Mouse (Mus musculus) layer of hippocampus, postnatal 10 days (tissue): ENCODE data around the gene Gabrb3. TPM values are rescaled to one million over a fixed set of nuclear protein-coding genes. Genes with fewer than 3 reads are reported as not detected.
A peak's percentile ranks its signal among the peaks of the same experiment; 100 is the strongest.

ENCODE experiments used
- DNase-seq, 2 experiments: peaks; one replicate each; pipeline ENCODE4 v3.0.0; 2021; ENCODE audit warnings: low spot score in 2 of 2
- long read RNA-seq: library from polyadenylated mRNA; stranded (forward); transcript quantifications from one replicate; pipeline ENCODE4 v2.0.0, GENCODE M21; 2023
- total RNA-seq, 2 experiments: library from RNA; stranded (reverse); gene quantifications; 2 replicates each; pipeline ENCODE4 v1.2.3; 2021

Gabrb3 gene
- 100 to 1,000 TPM; 226 to 259 TPM for total RNA-seq
- long read RNA-seq, full-length matches to known transcripts, result 40 of 82 reads
- long read RNA-seq, partial matches to known transcripts, result 30 of 82 reads
- long read RNA-seq, other reads (novel, unspliced or antisense), result 12 of 82 reads

- no peak for DNase-seq
These were observed at the start of gene Gabrb3 for GRCm38 (mm10) chr7:57419392-57419791. Gene Gabrb3 (plus strand): TSS chr7:57419692.

DNA sequence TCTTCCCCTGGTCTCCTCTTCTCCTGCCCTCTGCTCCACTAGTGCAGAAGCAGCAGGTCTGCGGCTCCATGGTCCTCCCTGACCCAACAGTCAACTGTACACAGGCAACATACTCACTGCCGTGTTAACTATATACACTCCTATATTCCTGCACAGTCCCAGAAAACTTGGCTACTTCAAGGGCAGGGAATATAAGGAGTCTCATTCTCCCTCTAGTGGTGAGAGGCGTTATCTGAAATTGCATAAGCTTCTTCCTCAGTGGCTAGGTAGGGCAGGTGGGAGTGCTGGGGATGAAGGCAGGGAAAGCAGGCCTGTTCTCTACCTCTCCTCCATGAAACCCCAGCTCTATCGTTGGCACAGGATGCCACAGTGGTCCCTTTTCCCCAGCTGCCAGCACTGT is 35.4 kb upstream of the Gabrb3 start:
- peak; percentile 12 to 23 for DNase-seq

- peak; percentile 56 to 63 for DNase-seq
These were observed 32.8 kb upstream of the Gabrb3 start, which contains the start of gene Gabrg3 for GRCm38 (mm10) chr7:57386517-57387340. Gene Gabrg3 (minus strand): TSS chr7:57387188.

- no peak for DNase-seq
These were observed 32.2 kb upstream of the Gabrb3 start for GRCm38 (mm10) chr7:57387341-57387654.

GRCm38 (mm10) chr7:57390046-57390445 is 29.4 kb upstream of the Gabrb3 start:
- no peak for DNase-seq

- DNase-seq, result no peak
These were observed 25.9 kb upstream of the Gabrb3 start for GRCm38 (mm10) chr7:57393551-57393950.

- DNase-seq, result no peak
These were observed 8.3 kb upstream of the Gabrb3 start for GRCm38 (mm10) chr7:57411163-57411562.

- no peak for DNase-seq
These were observed 6.6 kb upstream of the Gabrb3 start for GRCm38 (mm10) chr7:57412896-57413295.

DNA sequence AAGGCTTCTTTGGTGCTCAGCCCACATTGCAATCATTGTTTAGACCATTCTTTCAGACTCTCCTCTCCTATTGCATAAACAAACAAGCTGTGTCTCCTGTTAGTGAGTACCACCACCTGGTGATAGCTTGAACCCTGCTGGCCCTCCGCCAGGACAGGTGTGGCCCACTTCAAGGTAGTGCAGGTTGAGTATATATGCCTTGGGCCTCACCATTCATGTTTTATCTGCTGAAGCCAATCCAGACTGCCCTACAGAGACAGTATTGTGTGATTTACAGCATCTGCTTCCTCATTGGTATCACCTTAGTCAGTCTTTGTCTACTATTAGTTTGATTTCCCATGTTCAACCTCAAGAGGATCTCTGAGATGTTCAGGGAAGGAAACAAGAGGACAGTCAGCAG is 1.6 kb downstream of the Gabrb3 start:
- no peak for DNase-seq

DNA sequence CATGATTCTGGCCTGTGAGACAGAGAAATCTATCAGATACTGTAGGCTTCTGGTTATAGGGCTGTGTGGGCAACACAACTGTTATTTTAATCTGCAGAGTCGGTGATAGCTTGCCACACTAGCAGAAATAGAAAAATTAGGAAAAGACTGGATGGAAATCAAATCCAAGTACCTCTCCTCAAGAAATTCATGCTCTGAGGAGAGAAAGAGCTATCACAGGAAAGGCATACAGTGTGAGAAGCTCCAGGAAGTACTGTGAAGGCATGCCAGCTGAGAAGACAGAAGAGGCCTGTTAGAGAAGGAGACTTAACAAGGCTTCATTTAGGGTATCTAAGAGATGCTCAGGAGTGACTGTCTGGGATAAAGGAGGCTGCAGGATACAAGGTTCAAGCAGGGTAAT is 3.2 kb downstream of the Gabrb3 start:
- no peak for DNase-seq

GRCm38 (mm10) chr7:57448239-57448638 is 28.7 kb downstream of the Gabrb3 start:
- no peak for DNase-seq

GRCm38 (mm10) chr7:57460354-57460753 is 40.9 kb downstream of the Gabrb3 start:
- DNase-seq, result no peak

GRCm38 (mm10) chr7:57471316-57471715 is 51.8 kb downstream of the Gabrb3 start:
- DNase-seq, result no peak

- DNase-seq, result peak; percentile 62 to 74
These were observed 54.5 kb downstream of the Gabrb3 start for GRCm38 (mm10) chr7:57473811-57474525.

GRCm38 (mm10) chr7:57482896-57483295 is 63.4 kb downstream of the Gabrb3 start:
- no peak for DNase-seq

GRCm38 (mm10) chr7:57486907-57487306 is 67.4 kb downstream of the Gabrb3 start:
- DNase-seq, result no peak

DNA sequence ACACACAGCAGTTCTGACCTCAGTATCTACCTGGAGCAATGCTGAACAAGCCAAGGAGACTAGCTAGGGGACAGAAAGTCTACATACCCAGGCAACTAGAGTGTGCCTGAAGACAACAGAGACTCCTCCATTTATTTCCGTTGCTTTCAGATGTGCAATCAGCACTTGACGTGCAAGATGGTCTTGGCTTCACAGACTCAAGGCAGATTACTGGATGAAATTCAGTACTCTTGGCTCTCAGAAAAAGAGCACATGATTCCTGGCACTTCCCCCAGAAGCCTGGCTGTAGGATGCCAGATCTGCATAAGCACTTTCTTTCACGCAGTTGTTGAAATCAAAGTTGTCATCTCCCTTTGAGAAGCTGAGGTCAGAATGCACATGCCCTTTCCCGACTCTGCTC is 72.3 kb downstream of the Gabrb3 start:
- DNase-seq, result peak in 1 of 2 experiments; percentile 41

DNA sequence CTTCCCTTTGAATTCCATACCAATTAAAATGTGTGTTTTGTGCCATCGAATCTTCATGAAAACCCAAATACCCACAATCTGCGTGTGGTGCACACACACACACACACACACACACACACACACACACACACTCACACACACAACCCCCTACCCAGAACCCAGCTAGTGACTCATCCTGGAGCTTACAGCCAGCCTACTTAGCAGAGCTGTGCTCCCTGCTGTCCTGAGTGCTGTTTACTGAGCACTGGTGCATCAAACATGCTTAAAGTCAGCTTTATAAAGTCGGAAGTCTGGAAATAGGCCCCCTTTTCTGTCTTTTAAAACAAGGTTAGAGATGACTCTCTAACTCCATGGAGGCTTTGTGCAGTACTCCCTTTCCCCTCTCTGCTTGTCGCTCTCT is 83.3 kb downstream of the Gabrb3 start:
- no peak for DNase-seq

DNA sequence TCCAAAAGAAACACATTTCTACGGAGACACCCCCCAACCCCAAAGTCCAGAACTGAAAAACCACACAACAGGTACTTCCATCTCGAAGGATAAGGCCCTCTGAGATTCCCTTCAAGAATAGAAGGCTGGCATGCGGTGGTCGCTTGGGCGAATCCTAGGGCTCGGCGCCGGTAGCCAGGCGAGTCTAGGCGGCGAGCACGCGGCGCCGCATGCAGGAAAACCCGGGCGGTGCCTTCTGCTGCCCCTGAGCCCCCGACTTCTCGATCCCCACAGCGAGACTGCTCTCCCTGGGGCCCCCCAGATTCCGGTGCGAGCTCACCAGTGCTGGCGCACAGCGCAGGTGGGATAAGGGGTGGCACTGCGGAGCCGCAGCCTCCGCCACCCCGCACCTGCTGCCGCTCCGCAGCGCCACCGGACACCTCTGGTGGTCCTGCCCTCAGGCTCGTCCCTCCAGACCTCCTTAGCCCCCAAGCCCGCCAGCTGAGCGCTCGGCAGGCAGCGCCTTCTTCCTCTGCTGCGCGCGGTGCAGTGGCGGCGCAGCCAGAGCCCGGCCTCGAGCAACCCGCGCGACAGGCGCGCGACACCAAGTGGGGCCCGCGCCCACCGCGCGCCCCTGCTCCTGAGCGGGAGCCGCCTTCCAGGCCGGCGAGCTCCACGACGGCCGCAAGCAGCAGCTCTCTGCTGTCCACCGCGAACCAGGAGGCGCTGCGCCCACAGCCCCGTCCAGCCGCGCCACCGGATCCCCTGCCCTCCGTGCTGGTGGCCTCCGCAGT is 89.6 kb downstream of the Gabrb3 start:
- peak; percentile 46 to 66 for DNase-seq

DNA sequence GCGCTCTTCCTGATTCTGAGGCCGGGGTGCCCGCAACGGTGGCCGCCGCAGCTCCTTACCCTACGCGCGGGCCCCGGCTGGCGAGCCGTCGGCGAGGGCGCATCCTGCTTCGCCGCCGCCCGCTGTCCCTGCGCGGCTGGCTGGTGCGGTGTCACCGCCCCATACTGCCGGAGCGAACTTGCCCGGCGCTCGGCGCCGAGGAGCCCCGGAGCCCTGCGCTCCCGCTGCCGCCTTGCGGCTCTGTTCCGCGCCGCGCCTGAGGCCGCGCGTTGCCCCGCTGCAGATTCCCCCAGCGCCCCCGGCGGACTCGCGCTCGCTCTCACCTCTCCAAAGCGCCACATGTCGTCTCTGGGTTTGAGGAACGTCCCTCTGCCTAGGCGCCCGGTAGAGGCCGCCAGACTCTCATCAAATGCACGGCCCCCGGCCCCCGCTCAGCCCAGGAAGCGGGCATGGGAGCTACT is 90.2 kb downstream of the Gabrb3 start, which contains the start of gene Gabra5:
Gabra5 (minus strand) TSS at position 379 of the 461 bp plus-strand sequence.
- peak; percentile 60 to 78 for DNase-seq

- peak; percentile 50 to 68 for DNase-seq
These were observed 93.5 kb downstream of the Gabrb3 start for GRCm38 (mm10) chr7:57512955-57513354.
